Mouse (Mus musculus) brain, adult 2 months (tissue): ENCODE results near the gene Nhlrc4.
A peak's percentile ranks its signal among the peaks of the same experiment; 100 is the strongest.

Experiments
- DNase-seq: peaks from one replicate; pipeline ENCODE4 v3.0.0; 2011; ENCODE audit warnings: low read depth, low spot score

Nhlrc4 gene

GRCm38 (mm10) chr17:25958771-25959494 lies 14.2 kb upstream of the Nhlrc4 start:
- DNase-seq: peak; percentile 47

GRCm38 (mm10) chr17:25957586-25958051 lies 12.9 kb upstream of the Nhlrc4 start:
- DNase-seq: peak; percentile 68

GRCm38 (mm10) chr17:25956631-25957030 lies 11.9 kb upstream of the Nhlrc4 start:
- DNase-seq: no peak

- DNase-seq: peak; percentile 96
These were observed 11.4 kb upstream of the Nhlrc4 start for GRCm38 (mm10) chr17:25956201-25956600.

- peak; percentile 63 for DNase-seq
These were observed 11.0 kb upstream of the Nhlrc4 start for GRCm38 (mm10) chr17:25955736-25956135.

GRCm38 (mm10) chr17:25954671-25955070 lies 9.9 kb upstream of the Nhlrc4 start:
- DNase-seq: no peak

- DNase-seq: peak; percentile 92
These were observed 8.4 kb upstream of the Nhlrc4 start for GRCm38 (mm10) chr17:25953161-25953560.

GRCm38 (mm10) chr17:25951803-25952623 lies 7.3 kb upstream of the Nhlrc4 start, which contains the start of gene A930017K11Rik:
Gene A930017K11Rik, minus strand, starts transcription at chr17:25952565.
- DNase-seq: peak; percentile 69

GRCm38 (mm10) chr17:25951225-25951802 lies 6.6 kb upstream of the Nhlrc4 start:
- DNase-seq: peak; percentile 53

GRCm38 (mm10) chr17:25950706-25951105 lies 5.9 kb upstream of the Nhlrc4 start:
- no peak for DNase-seq

- DNase-seq: peak; percentile 43
These were observed 5.2 kb upstream of the Nhlrc4 start for GRCm38 (mm10) chr17:25949981-25950380.

GRCm38 (mm10) chr17:25948051-25948450 lies 3.3 kb upstream of the Nhlrc4 start:
- DNase-seq: no peak

- no peak for DNase-seq
These were observed 2.8 kb upstream of the Nhlrc4 start for GRCm38 (mm10) chr17:25947576-25947975.

GRCm38 (mm10) chr17:25946891-25947290 lies 2.1 kb upstream of the Nhlrc4 start:
- no peak for DNase-seq

GRCm38 (mm10) chr17:25946349-25946748 lies 1.6 kb upstream of the Nhlrc4 start:
- DNase-seq: no peak

GRCm38 (mm10) chr17:25945517-25946155 lies 875 bp upstream of the Nhlrc4 start:
- DNase-seq: no peak

- no peak for DNase-seq
These were observed 992 bp downstream of the Nhlrc4 start for GRCm38 (mm10) chr17:25943769-25944168.

- no peak for DNase-seq
These were observed 1.5 kb downstream of the Nhlrc4 start for GRCm38 (mm10) chr17:25943221-25943620.

GRCm38 (mm10) chr17:25942597-25943151 lies 2.1 kb downstream of the Nhlrc4 start:
- DNase-seq: no peak

- peak; percentile 89 for DNase-seq
These were observed 3.1 kb downstream of the Nhlrc4 start for GRCm38 (mm10) chr17:25941511-25942241.

- peak; percentile 47 for DNase-seq
These were observed 10.2 kb downstream of the Nhlrc4 start for GRCm38 (mm10) chr17:25934526-25934925.
